Comparison of ENCODE assay signal across 9 mouse cellular contexts in the genomic region with DNA sequence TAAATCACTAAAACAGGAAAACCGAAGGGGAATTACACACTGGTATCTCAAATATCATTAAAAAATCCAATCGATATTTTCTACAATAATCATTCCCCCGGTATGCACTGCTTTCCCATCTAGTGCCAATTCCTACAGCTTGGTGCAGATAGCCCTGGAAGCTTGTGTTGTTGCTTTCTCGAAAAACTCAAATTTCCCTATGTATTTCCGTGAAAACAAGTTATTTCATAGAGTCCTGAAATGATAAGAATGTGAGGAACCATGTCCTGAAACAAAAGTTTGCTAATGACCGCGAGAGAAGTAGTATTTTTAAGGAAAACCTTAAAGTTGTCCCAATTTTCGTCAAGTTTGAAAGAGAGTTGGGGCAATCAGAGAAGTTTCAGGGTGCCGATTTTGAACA. TPM values are rescaled to one million over a fixed set of nuclear protein-coding genes. Genes with fewer than 3 reads are reported as not detected.
DNase-seq lines count a peak whose midpoint lies in the region; ATAC-seq and TF ChIP-seq lines count a peak whose summit lies in the region.
"Had no signal": no experiment of that assay in that cellular context is flagged by ENCODE, and none has a peak within 500 bp of the region (broad histone marks: within the 10 kb centered on the region; RNA-seq: fewer than 3 reads in every experiment).

No protein-coding gene starts in this region.

- TF ChIP-seq CTCF in left cerebral cortex, adult 2 months (IDR thresholded peaks at IDR 0.05), result no peak
- TF ChIP-seq CTCF in intestine, postnatal 0 days (IDR thresholded peaks at IDR 0.05; ENCODE audit: low read depth), result no peak

- no peak for DNase-seq in left cerebral cortex, adult 2 months (ENCODE audit: extremely low spot score in 1 of 2, low spot score in 2 of 2)
- DNase-seq in left cerebral cortex, adult 18-20 months (ENCODE audit: low spot score in 2 of 2), result no peak
- DNase-seq in cerebellum, adult 11 months, result no peak
- no peak for DNase-seq in natural killer cell, adult 2 months (ENCODE audit: low spot score in 2 of 2)
- no peak for DNase-seq in frontal cortex, postnatal 14 days (ENCODE audit: low spot score in 2 of 2)

- H3K27me3 ChIP-seq in embryonic facial prominence, embryonic 12.5 days, result no peaks in the 10 kb centered on the region
- H3K27me3 ChIP-seq in intestine, postnatal 0 days (replicated peaks; ENCODE audit: control insufficient read depth, insufficient read depth, low read length), result no peaks in the 10 kb centered on the region
- H3K27me3 ChIP-seq in neural tube, embryonic 15.5 days (replicated peaks), result no peaks in the 10 kb centered on the region

- peak overlapping the region; percentile 67 for H3K4me3 ChIP-seq in left cerebral cortex, adult 2 months
- peak overlapping the region; percentile 66 for H3K4me3 ChIP-seq in embryonic facial prominence, embryonic 12.5 days
- peak overlapping the region; percentile 46; the same call in 1 of the 2 replicates for H3K4me3 ChIP-seq in intestine, postnatal 0 days (ENCODE audit: low read depth, low read length)
- H3K4me3 ChIP-seq in neural tube, embryonic 15.5 days (replicated peaks), result peak overlapping the region; percentile 51

- H3K27ac ChIP-seq in left cerebral cortex, adult 2 months, result peak overlapping the region; percentile 70
- peak overlapping the region; percentile 99 for H3K27ac ChIP-seq in embryonic facial prominence, embryonic 12.5 days
- H3K27ac ChIP-seq in intestine, postnatal 0 days (ENCODE audit: low read depth, low read length), result peak overlapping the region; percentile 85
- peak overlapping the region; percentile 87 for H3K27ac ChIP-seq in neural tube, embryonic 15.5 days (replicated peaks)

- WGBS in embryonic facial prominence, embryonic 12.5 days, result 22% methylated on average over 9 of the region's 9 CpGs
- 14% methylated on average over 9 of the region's 9 CpGs for WGBS in intestine, postnatal 0 days
- WGBS in neural tube, embryonic 15.5 days, result 26% methylated on average over 9 of the region's 9 CpGs

- intact Hi-C loops in left cerebral cortex, adult 2 months (cut with DNase I), result no loop called here

- H3K9me3 ChIP-seq in embryonic facial prominence, embryonic 12.5 days, result no peaks in the 10 kb centered on the region
- H3K9me3 ChIP-seq in intestine, postnatal 0 days (ENCODE audit: control insufficient read depth), result no peaks in the 10 kb centered on the region
- H3K9me3 ChIP-seq in neural tube, embryonic 15.5 days (replicated peaks), result no peaks in the 10 kb centered on the region

- H3K9ac ChIP-seq in embryonic facial prominence, embryonic 12.5 days, result peak overlapping the region; percentile 75
- H3K9ac ChIP-seq in intestine, postnatal 0 days (ENCODE audit: low read depth, low read length), result peak overlapping the region; percentile 70; the same call in 1 of the 2 replicates
- H3K9ac ChIP-seq in neural tube, embryonic 15.5 days (replicated peaks), result peak overlapping the region; percentile 64; the same call in 1 of the 2 replicates

- H3K36me3 ChIP-seq in embryonic facial prominence, embryonic 12.5 days, result no peaks in the 10 kb centered on the region
- H3K36me3 ChIP-seq in intestine, postnatal 0 days (ENCODE audit: control insufficient read depth, insufficient read depth), result no peaks in the 10 kb centered on the region
- H3K36me3 ChIP-seq in neural tube, embryonic 15.5 days, result no peaks in the 10 kb centered on the region

- H3K4me1 ChIP-seq in embryonic facial prominence, embryonic 12.5 days, result 0 out of 2 replicates have a peak, but pooled peaks cover 10% of the 10 kb centered on the region
- no peaks in the 10 kb centered on the region for H3K4me1 ChIP-seq in intestine, postnatal 0 days (replicated peaks; ENCODE audit: control insufficient read depth, insufficient read depth, low read length)
- H3K4me1 ChIP-seq in neural tube, embryonic 15.5 days, result peaks cover 32% of the 10 kb centered on the region

- ATAC-seq in embryonic facial prominence, embryonic 12.5 days (ENCODE audit: insufficient number of reproducible peaks, insufficient read depth, low FRiP score, low TSS enrichment), result no peak
- ATAC-seq in intestine, postnatal 0 days, result no peak
- no peak for ATAC-seq in neural tube, embryonic 15.5 days (ENCODE audit: low FRiP score)

- H3K4me2 ChIP-seq in embryonic facial prominence, embryonic 12.5 days (replicated peaks), result peak overlapping the region; percentile 82
- peak overlapping the region; percentile 78 for H3K4me2 ChIP-seq in intestine, postnatal 0 days (replicated peaks; ENCODE audit: low read depth)
- H3K4me2 ChIP-seq in neural tube, embryonic 15.5 days, result peak overlapping the region; percentile 99

RNA-seq across cellular contexts. Expression of a gene that starts 1.3 kb away (rescaled TPM):
- 1 to 10 TPM; 3.5 TPM for total RNA-seq in left cerebral cortex, adult 2 months (2021)
- total RNA-seq in left cerebral cortex, adult 18-20 months (2021), result 1 to 10 TPM; 3.1 to 3.7 TPM
- polyA plus RNA-seq in embryonic facial prominence, embryonic 12.5 days (2016; fragmentation: Nextera tagmentation; extraction: Ambion mirVana), result 0.64 and 0.75 TPM in 2 replicates
- 0.13 and 0.21 TPM in 2 replicates for polyA plus RNA-seq in intestine, postnatal 0 days (2015; fragmentation: Nextera tagmentation; extraction: Ambion mirVana)
- polyA plus RNA-seq in neural tube, embryonic 15.5 days (2015; fragmentation: Nextera tagmentation; extraction: Ambion mirVana), result 0.09 and 0.13 TPM in 2 replicates
- polyA plus RNA-seq: adrenal gland, adult 2 months had no signal

RNA-seq across cellular contexts. Expression of a gene that starts 2.9 kb away (rescaled TPM):
- total RNA-seq in left cerebral cortex, adult 2 months (2021), result 100 to 1,000 TPM; 161 to 177 TPM
- total RNA-seq in left cerebral cortex, adult 18-20 months (2021), result 100 to 1,000 TPM; 168 to 177 TPM
- 2.1 and 2.4 TPM in 2 replicates for polyA plus RNA-seq in embryonic facial prominence, embryonic 12.5 days (2016; fragmentation: Nextera tagmentation; extraction: Ambion mirVana)
- 0.46 TPM in 1 of 2 replicates, not detected in the other for polyA plus RNA-seq in intestine, postnatal 0 days (2015; fragmentation: Nextera tagmentation; extraction: Ambion mirVana)
- polyA plus RNA-seq in neural tube, embryonic 15.5 days (2015; fragmentation: Nextera tagmentation; extraction: Ambion mirVana), result not detected in 2 replicates

RNA-seq across cellular contexts. Expression of a gene that starts 7.8 kb away (rescaled TPM):
- 10 to 100 TPM; 40.1 to 50.4 TPM for total RNA-seq in left cerebral cortex, adult 2 months (2021)
- 10 to 100 TPM; 47.4 to 48.5 TPM for total RNA-seq in left cerebral cortex, adult 18-20 months (2021)
- 9.5 and 9.6 TPM in 2 replicates for polyA plus RNA-seq in embryonic facial prominence, embryonic 12.5 days (2016; fragmentation: Nextera tagmentation; extraction: Ambion mirVana)
- polyA plus RNA-seq in intestine, postnatal 0 days (2015; fragmentation: Nextera tagmentation; extraction: Ambion mirVana), result 2.2 and 2.4 TPM in 2 replicates
- 1.1 and 1.7 TPM in 2 replicates for polyA plus RNA-seq in neural tube, embryonic 15.5 days (2015; fragmentation: Nextera tagmentation; extraction: Ambion mirVana)

RNA-seq across cellular contexts. Expression of a gene that starts 10.5 kb away (rescaled TPM):
- 10 to 100 TPM; 12.9 to 15.5 TPM for total RNA-seq in left cerebral cortex, adult 2 months (2021)
- total RNA-seq in left cerebral cortex, adult 18-20 months (2021), result 10 to 100 TPM; 16.3 to 17.0 TPM
- polyA plus RNA-seq in embryonic facial prominence, embryonic 12.5 days (2016; fragmentation: Nextera tagmentation; extraction: Ambion mirVana), result 1.3 and 2.3 TPM in 2 replicates
- 0.37 TPM in 1 of 2 replicates, not detected in the other for polyA plus RNA-seq in intestine, postnatal 0 days (2015; fragmentation: Nextera tagmentation; extraction: Ambion mirVana)
- polyA plus RNA-seq in neural tube, embryonic 15.5 days (2015; fragmentation: Nextera tagmentation; extraction: Ambion mirVana), result not detected in 2 replicates

RNA-seq across cellular contexts. Expression of a gene that starts 11.2 kb away (rescaled TPM):
- under 1 TPM; 0.61 TPM for total RNA-seq in left cerebral cortex, adult 2 months (2021)
- under 1 TPM; 0.54 to 0.67 TPM for total RNA-seq in left cerebral cortex, adult 18-20 months (2021)
- polyA plus RNA-seq in embryonic facial prominence, embryonic 12.5 days (2016; fragmentation: Nextera tagmentation; extraction: Ambion mirVana), result 1.3 and 1.5 TPM in 2 replicates
- polyA plus RNA-seq in intestine, postnatal 0 days (2015; fragmentation: Nextera tagmentation; extraction: Ambion mirVana), result 0.18 and 0.23 TPM in 2 replicates
- polyA plus RNA-seq in neural tube, embryonic 15.5 days (2015; fragmentation: Nextera tagmentation; extraction: Ambion mirVana), result 0.22 and 0.51 TPM in 2 replicates
